Mouse (Mus musculus) cerebellum, postnatal 25 days (tissue): Measurements from ENCODE around the gene Tmeff1.
A peak's percentile ranks its signal among the peaks of the same experiment; 100 is the strongest.

Experiments used
- DNase-seq, 2 experiments: peaks; one replicate each; pipeline ENCODE4 v3.0.0; 2021; ENCODE audit warnings: mixed read lengths in 2 of 2

The Tmeff1 gene

DNA sequence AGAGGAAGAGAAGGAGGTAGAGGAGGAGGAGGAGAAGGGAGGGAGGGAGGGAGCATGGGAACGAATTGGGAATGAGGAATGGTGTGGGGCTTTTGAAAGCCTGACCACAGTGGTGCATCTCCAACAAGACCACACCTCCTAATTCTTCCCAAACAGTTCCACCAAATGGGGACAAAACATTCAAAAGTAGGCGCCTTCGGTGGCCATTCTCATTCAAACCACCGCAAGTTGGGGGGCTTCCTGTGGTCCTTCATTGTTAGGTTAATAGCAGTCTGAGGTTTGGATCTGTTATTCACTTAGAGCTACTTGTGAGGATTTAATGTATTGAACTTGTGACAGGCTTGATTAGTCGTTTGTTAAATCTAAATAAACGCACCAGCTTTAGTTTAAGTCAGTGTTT is 40.0 kb downstream of the Tmeff1 start:
- DNase-seq, result no peak

DNA sequence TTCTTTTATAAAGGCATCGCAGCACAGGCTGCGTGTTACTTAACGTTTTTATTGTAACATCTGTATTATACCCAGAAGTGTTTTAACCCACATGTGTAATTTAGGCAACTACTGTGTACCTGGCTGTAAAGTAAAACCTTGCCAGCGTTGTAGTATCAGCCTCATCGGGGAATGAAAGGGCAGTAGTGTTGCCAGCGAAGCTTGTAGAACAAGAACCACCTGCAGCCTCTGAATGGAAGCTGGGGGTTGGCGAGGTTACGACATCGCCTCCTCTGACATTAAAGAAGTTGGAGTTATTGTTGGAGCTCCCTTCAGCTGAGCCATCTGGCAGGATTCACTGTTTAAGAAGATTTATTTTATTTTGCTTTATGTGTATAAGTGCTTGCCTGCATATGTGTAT is 40.9 kb downstream of the Tmeff1 start:
- DNase-seq, result no peak

DNA sequence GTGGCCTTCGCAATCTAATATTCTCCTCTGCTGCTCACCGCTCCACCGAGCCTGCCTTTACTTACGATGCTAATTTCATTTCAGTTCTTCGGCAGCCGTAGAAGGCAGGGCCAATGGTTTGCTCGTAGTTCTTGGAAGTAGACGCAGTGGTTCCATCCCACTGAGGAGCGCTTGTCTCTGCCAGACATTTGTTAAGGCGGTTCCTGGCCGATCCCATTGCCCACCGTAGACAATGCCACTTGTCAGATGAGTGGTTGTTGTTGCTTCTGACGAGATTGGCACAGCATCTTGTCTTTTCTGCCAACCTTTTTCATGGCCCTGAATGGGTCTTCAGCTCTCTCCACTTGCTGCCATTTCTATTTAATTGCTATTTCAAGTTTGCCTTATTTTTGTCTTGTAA is 44.5 kb downstream of the Tmeff1 start:
- DNase-seq, result no peak

DNA sequence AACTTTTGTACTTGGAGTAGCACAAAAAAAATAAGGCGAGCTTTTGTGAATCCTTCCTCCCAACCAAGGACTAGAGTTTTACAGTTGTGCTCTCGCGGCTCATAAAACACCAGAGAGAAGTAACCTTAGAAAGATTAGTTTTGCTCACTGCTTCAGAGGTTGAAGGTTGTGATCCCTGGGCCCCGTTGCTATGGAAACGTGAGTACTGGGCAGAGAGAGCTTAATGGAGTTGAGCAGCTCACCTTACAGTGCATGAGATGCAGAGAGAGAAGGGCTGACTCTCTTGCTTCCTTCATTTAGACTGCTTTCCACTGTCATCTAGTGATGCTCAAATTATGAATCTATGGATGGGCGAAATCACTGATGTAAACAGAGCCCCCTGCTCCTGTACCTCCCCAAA is 48.6 kb downstream of the Tmeff1 start:
- no peak for DNase-seq

DNA sequence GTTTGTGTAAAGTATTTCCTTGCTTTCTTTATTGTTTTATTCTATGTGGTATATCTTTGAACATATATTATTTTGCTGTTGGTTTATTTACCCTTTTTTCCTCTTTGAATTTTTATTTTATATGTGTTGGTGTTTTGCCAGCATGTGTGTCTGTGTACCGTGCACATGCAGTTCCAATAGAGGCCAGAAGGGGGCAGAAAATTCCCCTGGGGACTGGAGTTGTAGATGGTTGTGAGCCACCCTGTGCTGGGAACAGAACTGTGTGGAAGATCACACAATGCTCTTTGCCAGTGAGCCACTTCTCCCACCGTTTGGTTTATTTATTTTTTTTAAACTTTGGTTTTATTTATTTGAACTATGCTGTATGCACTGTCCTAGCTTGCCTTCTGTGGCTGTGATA is 49.1 kb downstream of the Tmeff1 start:
- peak in 1 of 2 experiments; percentile 26 for DNase-seq

DNA sequence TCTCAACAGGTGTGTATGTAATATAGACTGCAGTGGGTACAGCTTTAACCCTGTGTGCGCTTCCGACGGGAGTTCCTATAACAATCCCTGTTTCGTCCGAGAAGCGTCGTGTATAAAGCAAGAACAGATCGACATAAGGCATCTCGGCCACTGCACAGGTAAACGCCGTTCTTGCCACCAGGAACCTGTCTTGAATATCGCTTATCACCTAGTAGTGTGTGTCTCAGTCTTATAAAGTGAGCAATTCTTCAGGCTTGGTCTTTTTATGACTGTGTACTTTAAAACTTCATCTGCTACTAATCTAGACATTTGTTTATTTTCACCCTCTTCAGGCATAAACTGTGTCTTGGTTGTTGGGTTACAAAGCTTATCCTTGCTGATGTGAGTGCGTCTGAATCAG is 51.9 kb downstream of the Tmeff1 start:
- DNase-seq, result no peak

DNA sequence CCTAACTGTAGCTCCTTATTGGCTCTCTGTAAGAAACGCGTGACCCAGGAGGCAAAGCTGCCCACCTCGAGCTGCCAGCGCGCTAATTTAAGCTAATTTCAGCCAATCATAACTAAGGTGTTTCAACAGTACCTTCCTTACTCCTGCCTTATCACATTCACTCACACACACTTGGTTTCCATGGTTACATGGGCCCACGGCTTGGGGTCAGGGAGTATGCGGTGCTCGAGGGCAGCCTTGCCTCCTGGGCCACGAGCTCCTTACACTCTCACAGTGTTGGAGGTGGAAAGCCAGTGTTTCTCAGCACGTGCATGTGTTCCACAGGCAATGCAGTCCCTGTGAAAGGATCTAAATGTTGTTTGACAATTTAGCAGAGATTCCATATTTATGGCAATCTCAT is 53.2 kb downstream of the Tmeff1 start:
- DNase-seq, result no peak

DNA sequence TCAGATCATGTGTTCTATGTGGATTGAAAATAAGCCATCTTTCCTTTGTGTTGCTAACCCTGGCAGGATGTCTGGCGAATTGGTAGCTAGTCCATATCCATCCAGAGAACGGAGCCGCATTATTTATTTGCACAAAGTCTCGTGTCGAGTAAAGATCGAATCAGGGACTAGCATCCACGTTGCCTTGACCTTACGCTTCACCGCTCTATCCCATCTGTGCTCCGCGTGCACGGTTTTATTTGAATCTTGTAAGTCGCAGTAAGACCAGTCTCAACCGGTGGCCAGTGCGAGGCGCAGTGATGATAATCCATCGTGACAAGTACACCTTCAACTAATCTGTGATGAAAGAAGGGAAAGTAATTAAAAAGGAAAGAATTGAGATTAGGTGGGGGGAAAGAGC is 54.5 kb downstream of the Tmeff1 start:
- no peak for DNase-seq

DNA sequence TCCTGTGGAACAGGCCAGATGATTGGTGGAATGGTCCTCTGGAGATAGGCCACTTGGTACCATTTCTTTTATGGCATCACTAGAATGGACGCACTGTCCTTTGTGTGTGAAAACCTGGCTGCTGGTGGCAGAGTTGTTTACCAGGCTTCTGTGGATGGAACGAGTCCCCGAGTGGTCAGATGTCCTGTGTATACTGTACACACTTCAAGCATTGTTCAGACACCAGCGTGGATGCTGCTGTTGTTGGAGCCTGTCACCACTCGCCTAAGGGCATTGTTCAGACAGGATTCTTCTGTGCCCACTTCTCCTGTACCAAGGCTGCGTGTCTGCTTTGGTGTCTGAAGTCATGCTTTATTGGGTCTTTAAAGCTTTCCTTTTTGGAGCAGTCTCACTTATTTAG is 58.8 kb downstream of the Tmeff1 start:
- no peak for DNase-seq

DNA sequence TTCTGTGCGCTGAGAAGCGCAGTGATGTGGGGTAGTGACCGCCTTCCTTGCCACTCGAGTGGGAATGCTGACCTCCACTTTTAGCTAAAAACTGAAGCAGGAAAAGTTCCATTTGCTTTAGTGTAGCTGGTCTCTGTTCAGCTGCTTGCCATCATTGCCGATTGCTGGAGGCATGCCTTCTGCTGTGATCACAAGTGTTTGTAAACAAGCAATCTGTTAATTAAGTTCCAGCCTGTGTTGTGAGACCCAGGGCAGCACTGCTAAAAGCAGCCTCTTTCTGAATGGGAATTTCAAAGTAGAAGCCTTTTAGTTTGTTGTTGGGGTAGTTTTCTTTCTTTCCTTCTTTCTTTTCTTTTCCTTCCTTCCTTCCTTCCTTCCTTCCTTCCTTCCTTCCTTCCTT is 61.2 kb downstream of the Tmeff1 start:
- no peak for DNase-seq

DNA sequence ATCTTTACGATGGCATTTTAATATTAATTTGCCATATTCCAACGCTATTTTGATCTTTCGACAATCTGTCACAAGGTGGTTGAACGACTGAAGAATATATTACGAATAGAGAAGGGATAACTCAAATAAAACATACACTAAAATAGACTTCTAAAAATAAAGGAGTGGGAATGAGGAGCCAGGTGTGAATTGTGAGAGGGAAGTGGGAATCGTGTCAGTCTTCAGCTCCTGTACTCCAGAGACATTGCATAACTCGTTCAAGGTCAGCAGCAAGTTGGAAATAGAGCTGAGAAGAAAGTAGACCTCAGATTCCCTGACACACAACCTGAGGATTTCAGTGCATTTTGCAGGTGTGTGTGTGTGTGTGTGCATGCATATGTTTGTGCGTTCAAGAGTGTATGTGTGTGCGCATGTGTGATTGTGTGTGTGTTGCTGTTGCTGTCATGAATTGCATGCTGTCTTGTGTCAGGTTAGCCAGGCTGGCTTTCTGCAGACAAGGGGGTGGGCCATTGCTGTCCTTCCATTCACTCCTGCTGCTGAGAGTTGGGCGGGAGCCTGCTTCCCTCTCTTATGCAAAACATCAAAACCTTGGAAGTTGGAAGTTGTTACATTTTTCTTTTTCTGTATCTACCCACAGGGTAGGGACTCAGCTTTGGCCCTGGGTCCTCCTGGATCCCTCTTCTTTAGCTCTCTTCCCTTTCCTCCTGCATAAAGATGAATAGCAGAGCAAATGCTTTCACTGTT is 65.8 kb downstream of the Tmeff1 start:
- DNase-seq, result no peak

DNA sequence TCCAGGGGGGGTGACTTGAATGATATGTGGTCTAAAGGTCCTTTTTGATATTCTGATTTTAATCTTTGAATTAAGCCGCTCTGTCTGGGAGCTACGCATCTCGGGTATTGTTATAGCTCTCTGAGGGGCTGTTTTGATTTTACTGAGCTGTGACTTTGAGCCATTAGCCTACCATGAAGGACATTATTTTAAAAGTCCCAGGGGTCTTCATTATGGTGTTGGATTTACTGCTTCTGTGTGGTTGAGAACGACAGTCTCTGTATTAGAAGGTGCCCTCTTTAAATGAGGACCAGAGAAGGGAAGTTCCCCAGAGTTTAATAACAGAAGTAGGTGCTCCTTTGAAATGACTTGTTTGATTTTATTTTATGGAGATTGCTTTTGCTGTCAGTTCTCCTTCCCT is 69.1 kb downstream of the Tmeff1 start:
- DNase-seq, result no peak

DNA sequence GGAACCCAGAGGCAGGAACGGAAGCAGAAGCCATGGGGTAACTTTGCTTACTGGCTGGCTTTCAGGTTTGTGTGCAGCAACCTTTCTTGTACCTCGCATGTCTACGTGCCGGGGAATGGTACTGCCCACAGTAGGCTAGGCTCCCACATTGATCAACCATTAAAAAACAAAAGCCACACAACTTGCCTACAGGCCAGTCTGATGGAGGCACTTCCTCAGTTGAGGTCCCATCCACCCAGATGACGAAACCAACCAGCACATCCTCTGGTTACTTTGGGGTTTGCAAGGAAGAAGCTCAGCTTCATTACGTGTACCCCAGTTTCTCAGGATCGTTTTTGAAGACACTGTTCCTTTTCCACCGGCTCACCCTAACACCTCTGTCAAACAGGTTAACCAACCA is 71.6 kb downstream of the Tmeff1 start:
- no peak for DNase-seq

DNA sequence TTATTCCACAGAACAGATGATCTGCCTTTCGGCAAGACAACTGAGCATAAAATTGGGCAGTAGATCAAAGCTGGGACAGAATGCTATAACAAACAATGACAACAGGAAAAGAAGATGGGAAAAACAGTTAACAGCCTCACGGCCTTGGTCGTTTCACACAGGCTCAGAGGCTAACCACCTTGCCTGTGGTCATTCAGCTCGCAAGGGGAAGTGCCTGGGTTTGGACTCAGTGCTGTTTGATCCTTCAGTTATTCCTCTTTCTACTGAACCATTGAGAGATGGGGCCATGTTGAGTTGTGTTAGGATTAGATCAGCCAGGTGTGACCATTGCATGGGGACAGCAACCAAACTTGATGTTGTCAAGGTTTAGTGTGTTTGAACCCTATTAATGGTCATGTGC is 75.2 kb downstream of the Tmeff1 start:
- DNase-seq, result no peak

DNA sequence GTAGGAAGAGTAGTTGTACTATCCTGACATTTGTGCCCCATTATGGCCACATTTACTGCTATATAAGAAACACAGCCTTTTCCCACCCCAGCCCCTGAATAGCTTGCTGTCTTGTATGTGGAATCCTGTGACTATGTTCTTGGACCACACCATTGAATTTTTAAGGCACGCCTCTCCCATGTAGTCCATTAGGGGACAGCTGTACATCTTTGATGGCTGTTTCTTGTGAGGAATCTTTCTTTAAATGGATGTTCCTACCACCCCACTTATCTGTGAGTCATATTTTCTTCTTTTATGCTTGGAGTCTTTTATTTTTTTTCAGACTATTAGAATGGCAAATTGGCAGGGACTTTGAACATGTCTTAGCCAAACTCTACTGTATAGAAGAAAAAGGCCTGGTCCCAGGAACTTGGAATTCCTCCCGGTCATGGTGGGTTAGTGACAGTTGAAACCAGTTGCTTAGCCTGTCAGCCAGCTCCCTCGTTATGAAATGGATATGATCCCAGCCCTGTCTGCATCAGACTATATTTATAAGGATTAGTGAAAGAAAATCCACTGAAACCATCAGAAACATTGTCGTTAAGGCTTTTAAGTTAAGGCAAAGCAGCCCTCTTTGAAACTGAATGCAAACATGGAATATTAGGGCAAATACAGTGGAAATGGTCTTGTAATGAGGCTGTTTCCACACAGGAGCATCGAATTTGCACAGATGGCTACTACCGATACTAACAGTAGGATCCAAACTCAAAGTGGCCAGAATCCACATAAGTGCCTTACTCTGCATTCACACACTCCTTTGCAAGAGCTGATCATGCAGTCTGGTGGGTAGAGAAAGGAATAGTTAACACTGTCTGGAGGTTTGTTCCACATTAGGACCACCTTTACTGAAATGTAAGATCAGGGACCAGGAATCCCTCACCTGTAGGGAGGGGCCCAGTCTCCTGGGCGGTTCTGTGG is 75.9 kb downstream of the Tmeff1 start:
- DNase-seq, result peak in 1 of 2 experiments; percentile 20

DNA sequence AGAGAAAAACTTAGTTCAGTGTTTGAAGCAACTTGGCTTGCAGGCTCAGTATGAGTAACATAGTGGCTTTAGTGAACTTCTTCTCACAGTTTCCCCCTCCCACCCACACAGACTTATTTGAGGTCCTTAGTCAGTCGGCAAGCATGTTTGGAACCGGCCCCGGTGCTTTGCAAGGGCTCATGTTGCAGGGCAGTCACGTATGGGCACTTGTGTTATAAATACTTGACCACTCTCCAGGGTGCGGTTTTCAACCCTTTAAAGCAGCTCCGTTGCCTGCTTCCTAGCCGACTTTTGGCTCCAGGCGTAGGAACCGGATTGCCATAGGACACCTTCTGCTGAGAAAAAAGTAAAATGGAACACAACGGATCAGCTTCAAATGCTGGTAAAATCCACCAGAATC is 78.3 kb downstream of the Tmeff1 start, which contains the start of gene Cavin4:
Gene Cavin4, plus strand, starts transcription at position 244 of the 400 bp plus-strand sequence.
- DNase-seq, result no peak

DNA sequence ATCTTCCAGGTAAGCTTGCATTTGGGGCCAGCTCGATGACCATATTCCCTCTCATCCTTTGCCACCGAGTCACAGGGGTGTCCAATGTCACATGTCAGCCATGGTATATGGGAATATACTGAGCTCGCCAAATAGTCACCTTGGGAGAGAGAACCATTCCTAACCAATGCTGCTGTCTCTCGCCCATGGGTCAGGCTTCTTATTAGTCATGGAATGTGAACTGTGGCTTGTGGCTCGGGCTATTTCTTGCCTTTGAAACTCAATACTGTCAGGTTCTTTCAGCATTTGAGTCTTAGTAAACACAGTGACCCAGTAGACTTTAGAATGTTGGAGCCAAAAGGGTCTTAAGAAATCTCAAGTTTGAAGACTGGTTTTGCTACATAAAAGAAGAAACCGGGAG is 79.0 kb downstream of the Tmeff1 start:
- DNase-seq, result no peak

DNA sequence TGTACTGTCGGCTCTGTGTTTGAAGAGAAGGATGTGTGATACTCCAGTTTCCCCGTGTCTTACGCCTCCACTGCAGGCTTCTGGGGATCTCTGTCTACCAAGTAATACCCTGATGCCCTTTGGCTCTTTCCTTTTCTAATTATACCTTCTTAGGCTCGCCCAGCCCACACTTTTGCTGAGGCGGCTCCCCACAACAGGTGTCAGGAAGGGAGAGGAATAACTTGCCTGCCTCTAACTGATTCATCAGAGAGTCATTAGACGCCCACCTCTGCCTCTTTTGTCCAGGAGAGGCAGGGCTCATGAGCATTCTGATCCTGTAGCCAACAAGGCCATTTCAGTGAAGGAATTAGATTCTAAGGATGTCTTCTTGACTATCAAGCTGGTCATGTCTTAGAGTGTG is 82.3 kb downstream of the Tmeff1 start:
- DNase-seq, result no peak

DNA sequence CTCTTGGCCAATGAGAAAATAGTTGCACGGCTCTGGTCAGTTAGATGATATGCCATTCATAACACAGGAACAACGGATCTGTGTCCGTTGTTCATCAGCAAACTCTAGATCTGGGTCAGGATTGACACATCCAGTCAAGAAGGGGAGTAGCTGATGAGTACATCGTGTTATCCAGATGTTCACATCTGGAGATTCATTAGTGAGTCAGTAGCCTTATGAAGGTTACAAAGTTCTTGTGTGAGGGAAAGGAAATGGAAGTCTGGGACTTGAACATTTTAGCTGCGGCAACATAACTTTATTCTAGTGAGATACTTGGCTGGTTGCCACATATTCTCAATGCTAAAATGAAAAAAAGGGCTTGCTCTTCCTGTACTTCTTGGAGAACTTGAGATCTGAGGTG is 87.9 kb downstream of the Tmeff1 start:
- no peak for DNase-seq

DNA sequence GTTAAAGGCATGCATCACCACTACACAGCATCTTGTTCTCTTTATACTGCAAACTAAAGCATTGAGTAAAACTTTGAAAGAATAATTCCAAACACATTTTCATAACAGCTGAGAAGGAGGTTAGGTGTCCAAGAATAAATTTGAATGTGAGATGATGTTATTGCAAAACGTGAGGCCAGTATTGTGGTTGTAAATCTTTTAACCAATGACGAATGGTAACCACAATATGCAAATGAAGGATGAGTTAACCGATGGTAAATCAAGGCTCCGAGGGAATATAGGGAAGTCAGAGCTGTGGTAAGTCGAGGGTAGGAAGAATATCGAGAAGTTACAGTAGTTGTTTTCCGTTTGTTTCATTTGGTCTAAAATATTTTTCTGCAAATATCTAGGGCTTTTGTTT is 89.4 kb downstream of the Tmeff1 start:
- no peak for DNase-seq

DNA sequence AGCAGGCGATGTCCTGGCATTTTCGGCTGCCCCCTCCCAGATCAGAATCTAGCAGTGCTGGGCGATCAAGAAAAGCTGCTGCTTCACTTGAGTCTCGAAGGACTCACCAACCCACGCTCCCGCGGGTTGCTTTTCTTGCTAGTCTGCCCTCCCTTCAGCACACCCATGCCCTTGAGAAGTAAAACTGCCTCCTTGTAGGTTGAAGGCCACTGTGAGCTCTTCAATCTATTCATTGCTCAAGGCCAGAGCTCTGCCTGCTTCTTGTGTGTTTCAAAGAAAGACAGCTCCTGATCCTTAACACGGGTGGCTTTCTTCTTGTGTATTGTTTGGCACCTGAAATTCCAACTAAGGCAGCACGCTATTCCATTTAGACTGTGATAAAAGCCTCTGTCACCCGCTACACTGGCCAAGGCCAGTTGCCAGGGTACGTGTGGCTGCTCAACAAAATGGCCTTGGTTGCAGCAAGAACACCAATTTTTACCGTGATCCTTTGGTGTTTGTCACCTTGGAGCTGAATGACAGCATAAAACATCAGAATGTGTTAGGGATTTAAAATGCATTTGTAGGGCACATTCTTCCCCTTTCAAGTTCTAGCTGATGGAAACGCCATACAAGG is 91.7 kb downstream of the Tmeff1 start:
- DNase-seq, result no peak

DNA sequence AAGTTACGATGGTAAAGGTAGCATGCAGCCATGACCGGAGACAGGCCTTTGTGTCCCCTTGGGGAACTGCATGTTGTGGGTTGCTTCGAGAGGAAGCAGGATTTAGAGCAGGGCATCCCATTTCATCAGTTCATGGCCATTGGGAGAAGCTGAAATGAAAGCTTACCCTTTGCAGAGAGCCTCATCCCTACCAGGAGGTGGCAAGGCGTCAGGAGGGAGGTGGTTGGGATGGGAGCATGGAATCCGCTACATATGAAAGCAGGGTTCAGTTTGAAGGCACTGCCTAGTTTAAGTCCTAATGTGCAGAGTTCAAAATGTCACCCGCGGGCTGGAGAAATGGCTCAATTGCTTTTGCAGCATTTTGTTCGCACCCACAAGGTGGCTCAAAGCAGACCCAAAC is 92.3 kb downstream of the Tmeff1 start:
- DNase-seq, result no peak

DNA sequence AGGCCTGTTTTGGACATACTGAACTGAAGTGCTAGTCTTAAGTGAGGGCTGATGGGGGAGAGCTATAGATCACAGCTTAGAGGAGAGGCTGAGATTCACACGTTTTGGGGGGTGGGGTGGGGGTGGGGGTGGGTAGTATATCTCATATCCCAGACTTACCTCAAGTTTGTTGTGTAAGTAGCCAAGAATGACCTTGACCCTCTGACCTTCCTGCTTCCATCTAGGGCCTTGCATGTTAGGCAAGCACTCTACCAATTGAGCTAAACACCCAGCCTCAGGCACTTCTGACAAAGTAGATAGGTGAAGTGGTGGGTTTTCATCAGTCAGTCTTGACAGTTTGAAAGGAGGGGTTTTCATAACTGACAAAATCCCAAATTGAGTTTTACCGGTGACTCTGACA is 92.8 kb downstream of the Tmeff1 start:
- DNase-seq, result no peak

DNA sequence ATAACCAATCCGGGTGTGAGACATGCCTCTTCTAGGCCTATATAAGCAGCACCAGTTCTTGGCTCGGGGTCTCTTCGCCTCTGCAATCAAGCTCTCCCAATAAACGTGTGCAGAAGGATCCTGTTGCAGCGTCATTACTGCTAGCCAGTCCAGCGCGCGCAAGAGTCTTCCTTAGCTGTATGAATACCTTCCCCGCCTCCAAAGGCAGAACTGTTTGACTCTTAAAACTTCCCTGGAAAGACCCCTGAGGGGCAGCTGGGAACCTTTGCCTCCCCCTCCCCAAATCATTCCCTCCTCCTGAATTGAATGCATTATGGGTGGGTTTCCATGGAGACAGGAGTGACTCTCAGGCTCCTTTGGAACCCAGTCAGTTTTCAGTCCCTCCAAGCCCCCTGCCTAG is 93.8 kb downstream of the Tmeff1 start:
- DNase-seq, result no peak
